Mouse (Mus musculus) liver, postnatal 0 days (tissue): ENCODE measurements around the gene Hoxb6.

Source experiments
- CTCF ChIP-seq: sonication (generic); IDR thresholded peaks from 2 replicates; pipeline ENCODE4 v1.5.1; 2016; ENCODE audit warnings: antibody characterized with exemption, low read depth
- EP300 ChIP-seq: IDR thresholded peaks from 2 replicates; pipeline ENCODE4 v1.6.1; 2016; ENCODE audit warnings: antibody characterized with exemption, low read depth, mild to moderate bottlenecking

DNA sequence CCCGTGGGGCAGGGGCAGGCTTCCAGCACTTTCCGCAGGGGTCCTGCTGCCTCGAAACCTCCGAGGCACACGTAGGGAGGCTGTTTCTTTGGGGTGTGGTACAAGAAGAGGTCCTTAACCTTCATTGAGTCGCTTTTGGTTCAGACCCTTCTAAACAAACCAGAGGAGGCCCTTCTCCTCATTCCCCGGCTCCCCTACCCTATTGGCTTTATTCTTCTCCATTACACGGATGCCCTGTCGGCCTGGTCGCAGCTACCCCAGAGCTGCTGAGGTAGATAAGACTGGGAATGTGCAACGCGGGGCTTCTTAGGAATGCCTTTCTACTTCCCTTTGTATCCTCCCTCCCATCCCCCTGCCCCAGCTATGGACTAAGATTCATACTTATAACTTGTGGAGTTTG lies 34.4 kb downstream of the Hoxb6 start:
- TF ChIP-seq CTCF (no peak), EP300 (no peak)
